Mouse (Mus musculus): ENCODE measurements around the gene Fgr.

DNA sequence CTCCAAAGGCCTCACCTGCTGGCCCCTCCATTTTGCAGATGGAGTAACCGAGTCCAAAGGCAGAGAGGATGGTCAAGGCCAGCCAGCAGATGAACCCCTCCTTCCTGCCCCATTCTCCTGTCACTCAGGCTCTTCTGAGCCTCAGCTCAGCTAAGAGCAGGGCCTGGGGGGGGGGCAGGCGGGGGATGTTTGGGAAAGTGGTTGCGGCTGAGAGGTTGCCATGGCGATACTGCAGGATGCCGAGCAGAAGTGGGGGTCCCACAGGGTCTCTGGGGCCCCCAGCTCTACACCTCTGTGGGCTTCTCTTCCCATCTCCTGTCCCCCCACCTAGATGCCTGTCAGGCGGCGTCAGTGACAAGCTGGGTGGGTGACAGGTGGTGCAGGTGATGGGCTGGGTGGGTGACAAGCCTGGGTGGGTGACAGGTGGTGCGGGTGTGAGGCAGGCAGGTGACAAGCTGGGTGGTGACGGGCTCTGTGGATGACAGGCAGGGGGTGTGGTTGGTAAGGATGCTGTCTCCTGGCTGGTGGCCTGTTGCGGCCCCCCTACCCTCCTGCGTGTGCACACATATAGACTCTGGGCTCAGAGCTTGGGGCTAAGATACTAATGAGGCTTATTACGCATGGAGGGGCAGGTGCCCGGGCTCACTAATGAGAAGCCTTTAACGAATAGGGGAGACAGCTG, 49.2 kb downstream of the Fgr start:
- TF ChIP-seq EP300 (IDR thresholded peaks at IDR 0.05; ENCODE audit: low read depth) (no peak), CTCF (IDR thresholded peaks at IDR 0.05; ENCODE audit: low read depth) (no peak)

Data from heart, postnatal 0 days (tissue).